Mouse (Mus musculus) liver, embryonic 16.5 days (tissue): Measurements from ENCODE around the gene Bbs2. TPM values are rescaled to one million over a fixed set of nuclear protein-coding genes. Genes with fewer than 3 reads are reported as not detected.
A peak's percentile ranks its signal among the peaks of the same experiment; 100 is the strongest.

ENCODE experiments used
- ATAC-seq: fragments of 200-750 bp; cut with Nextera tagmentation; 2 replicates; pipeline ENCODE4 v1.8.0; 2017; ENCODE audit warnings: low read depth, mild to moderate bottlenecking, moderate number of reproducible peaks, moderate library complexity
- H3K27ac ChIP-seq: fragments of 300-500 bp; sonication (generic); 2 replicates; pipeline ENCODE4 v1.5.1; 2014; ENCODE audit warnings: mild to moderate bottlenecking, low read length
- H3K27me3 ChIP-seq: fragments of 300-500 bp; sonication (generic); 2 replicates; pipeline ENCODE4 v1.6.1; 2014; ENCODE audit warnings: low read depth, low read length, mixed read lengths; ENCODE audit not compliant: control insufficient read depth, insufficient read depth
- H3K36me3 ChIP-seq: fragments of 300-500 bp; sonication (generic); 2 replicates; pipeline ENCODE4 v1.6.1; 2014; ENCODE audit warnings: mild to moderate bottlenecking; ENCODE audit not compliant: control insufficient read depth, insufficient read depth
- H3K4me1 ChIP-seq: fragments of 300-500 bp; sonication (generic); 2 replicates; pipeline ENCODE4 v1.6.1; 2014; ENCODE audit warnings: low read depth, low read length, mixed read lengths; ENCODE audit not compliant: control insufficient read depth
- H3K4me2 ChIP-seq: fragments of 300-500 bp; sonication (generic); 2 replicates; pipeline ENCODE4 v1.6.1; 2014; ENCODE audit warnings: low read depth, low read length, mixed read lengths
- H3K4me3 ChIP-seq: fragments of 300-500 bp; sonication (generic); 2 replicates; pipeline ENCODE4 v1.5.1; 2014; ENCODE audit warnings: low read depth, mild to moderate bottlenecking, low read length
- H3K9ac ChIP-seq: fragments of 300-500 bp; sonication (generic); 2 replicates; pipeline ENCODE4 v1.6.1; 2014; ENCODE audit warnings: low read depth, low read length
- H3K9me3 ChIP-seq: fragments of 300-500 bp; sonication (generic); replicated peaks from 2 replicates; pipeline ENCODE4 v1.6.1; 2016; ENCODE audit warnings: low read length; ENCODE audit not compliant: control insufficient read depth
- WGBS: fragments of 180-500 bp; shearing (Covaris S2); extraction: QIAGEN DNeasy Blood & Tissue Kit; methylation state at CpG from one replicate; pipeline ENCODE4 v1.1.7; 2014; ENCODE audit not compliant: insufficient replicate concordance; 5-methylcytosine and 5-hydroxymethylcytosine counted together
- polyA plus RNA-seq: library from polyadenylated mRNA; unstranded; fragments of >200 nt; fragmentation: Nextera tagmentation; extraction: Ambion mirVana; gene quantifications from 2 replicates; pipeline ENCODE4 v1.2.1, GENCODE M21; 2015

The Bbs2 gene
- polyA plus RNA-seq, 1 experiment from 2014 or later: 3.0 TPM

GRCm38 (mm10) chr8:94129133-94129789, 30.5 kb upstream of the Bbs2 start:
- no peak overlapping the region for H3K4me2 ChIP-seq
- no peaks in the 10 kb centered on the region; the same call in 1 of the 2 replicates for H3K27me3 ChIP-seq
- no peak for ATAC-seq
- no peaks in the 10 kb centered on the region for H3K36me3 ChIP-seq
- H3K4me3 ChIP-seq: no peak overlapping the region
- no peak overlapping the region for H3K27ac ChIP-seq
- no peak overlapping the region for H3K9ac ChIP-seq
- 71% methylated on average over 6 of the region's 6 CpGs for WGBS
- H3K4me1 ChIP-seq: no peaks in the 10 kb centered on the region
- no peaks in the 10 kb centered on the region for H3K9me3 ChIP-seq

DNA sequence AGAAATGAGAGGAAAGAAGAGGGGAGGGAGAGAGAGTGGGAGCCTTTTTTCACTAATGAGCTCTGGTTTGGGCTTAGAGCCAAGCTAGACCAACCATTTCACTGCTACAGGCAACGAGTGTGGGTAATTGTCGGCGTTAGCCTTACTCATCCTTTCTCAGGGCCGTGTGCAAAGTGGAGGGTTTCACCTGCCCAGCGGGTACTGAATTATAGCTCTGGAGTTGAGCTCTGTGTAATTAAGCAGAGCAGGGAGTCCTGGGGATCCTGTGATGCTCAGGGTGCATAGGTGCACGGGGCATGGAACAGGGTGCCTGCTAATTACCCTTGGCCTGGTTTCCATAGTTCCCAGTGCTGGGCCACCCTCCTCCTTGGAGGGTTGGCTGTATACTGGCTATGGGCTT, 29.0 kb upstream of the Bbs2 start:
- Histone ChIP-seq H3K9ac (no peak overlapping the region), H3K4me2 (no peak overlapping the region), H3K27me3 (no peaks in the 10 kb centered on the region; the same call in 1 of the 2 replicates), H3K27ac (no peak overlapping the region), H3K4me1 (no peaks in the 10 kb centered on the region), H3K4me3 (no peak overlapping the region), H3K9me3 (no peaks in the 10 kb centered on the region), H3K36me3 (no peaks in the 10 kb centered on the region)
- WGBS: 62% methylated on average over 6 of the region's 6 CpGs
- no peak for ATAC-seq

- Histone ChIP-seq H3K9me3 (no peaks in the 10 kb centered on the region), H3K27ac (no peak overlapping the region), H3K4me1 (peaks cover 13% of the 10 kb centered on the region), H3K9ac (no peak overlapping the region), H3K4me2 (no peak overlapping the region), H3K36me3 (no peaks in the 10 kb centered on the region), H3K27me3 (no peaks in the 10 kb centered on the region; the same call in 1 of the 2 replicates), H3K4me3 (no peak overlapping the region)
- ATAC-seq: no peak
- 37% methylated on average over 8 of the region's 8 CpGs for WGBS
These were observed 24.2 kb upstream of the Bbs2 start for GRCm38 (mm10) chr8:94122711-94123468.

- Histone ChIP-seq H3K9me3 (no peaks in the 10 kb centered on the region), H3K36me3 (no peaks in the 10 kb centered on the region), H3K27me3 (no peaks in the 10 kb centered on the region; the same call in 1 of the 2 replicates), H3K4me2 (no peak overlapping the region), H3K4me3 (no peak overlapping the region), H3K27ac (no peak overlapping the region), H3K4me1 (peaks cover 13% of the 10 kb centered on the region), H3K9ac (no peak overlapping the region)
- 72% methylated on average over 9 of the region's 9 CpGs for WGBS
- ATAC-seq: no peak
These were observed 22.9 kb upstream of the Bbs2 start for GRCm38 (mm10) chr8:94121625-94122024.

- WGBS: 19% methylated on average over 6 of the region's 6 CpGs
These were observed 20.2 kb upstream of the Bbs2 start for GRCm38 (mm10) chr8:94118776-94119430.

GRCm38 (mm10) chr8:94113972-94114371, 15.2 kb upstream of the Bbs2 start:
- H3K4me1 ChIP-seq: peaks cover 44% of the 10 kb centered on the region
- H3K27me3 ChIP-seq: no peaks in the 10 kb centered on the region
- WGBS: 69% methylated on average over 2 of the region's 2 CpGs
- H3K27ac ChIP-seq: no peak overlapping the region
- no peaks in the 10 kb centered on the region for H3K36me3 ChIP-seq
- ATAC-seq: no peak
- H3K9ac ChIP-seq: no peak overlapping the region
- H3K9me3 ChIP-seq: no peaks in the 10 kb centered on the region
- H3K4me3 ChIP-seq: no peak overlapping the region
- no peak overlapping the region for H3K4me2 ChIP-seq

More at GRCm38 (mm10) chr8:94118776-94119430, 20.2 kb upstream of the Bbs2 start:
- Histone ChIP-seq H3K9me3 (no peaks in the 10 kb centered on the region), H3K36me3 (no peaks in the 10 kb centered on the region), H3K27me3 (no peaks in the 10 kb centered on the region; the same call in 1 of the 2 replicates), H3K9ac (no peak overlapping the region), H3K4me2 (no peak overlapping the region), H3K4me1 (peaks cover 13% of the 10 kb centered on the region), H3K4me3 (no peak overlapping the region), H3K27ac (no peak overlapping the region)
- peak; percentile 99 for ATAC-seq

- H3K27ac ChIP-seq: peak overlapping the region; percentile 6; the same call in 1 of the 2 replicates
- no peak for ATAC-seq
These were observed 14.7 kb upstream of the Bbs2 start for GRCm38 (mm10) chr8:94113435-94113834.

DNA sequence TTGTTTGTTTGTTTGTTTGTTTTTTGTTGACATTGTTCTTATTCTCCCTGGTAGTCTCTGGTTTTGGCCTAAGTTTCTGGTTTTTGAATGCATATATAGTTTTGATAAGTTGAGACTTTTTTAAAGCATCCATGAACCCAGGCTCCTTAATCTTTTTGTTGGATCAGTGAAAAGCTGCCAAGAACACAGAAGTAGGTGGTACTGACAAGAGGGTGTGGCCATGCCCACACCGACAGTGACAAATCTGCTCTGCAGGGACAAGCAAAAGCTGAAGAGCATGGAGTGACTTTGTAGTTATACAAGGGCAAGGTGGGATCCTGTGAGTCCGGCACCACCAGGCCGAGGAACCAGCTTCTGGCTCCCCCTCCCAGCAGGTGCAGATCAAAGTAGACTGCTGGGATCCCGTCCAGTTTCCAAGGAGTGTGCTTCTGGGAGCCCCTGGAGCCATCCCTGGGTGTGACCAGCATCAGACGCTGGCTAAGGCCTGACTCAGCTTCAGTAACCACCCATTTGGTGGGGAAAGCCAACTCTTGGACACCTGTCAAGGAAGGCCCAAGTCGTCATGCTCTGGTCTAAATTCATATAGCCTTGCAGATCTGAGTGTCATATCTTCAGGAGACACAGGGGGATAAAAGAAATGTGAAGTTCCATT, 11.9 kb upstream of the Bbs2 start:
- WGBS: 48% methylated on average over 6 of the region's 6 CpGs
- Histone ChIP-seq H3K36me3 (no peaks in the 10 kb centered on the region), H3K9me3 (no peaks in the 10 kb centered on the region), H3K27me3 (no peaks in the 10 kb centered on the region), H3K27ac (peak overlapping the region; percentile 87), H3K4me3 (no peak overlapping the region), H3K9ac (no peak overlapping the region), H3K4me2 (peak overlapping the region; percentile 38; the same call in 1 of the 2 replicates), H3K4me1 (peaks cover 49% of the 10 kb centered on the region)
- peak; percentile 43 for ATAC-seq

More at GRCm38 (mm10) chr8:94113435-94113834, 14.7 kb upstream of the Bbs2 start:
- Histone ChIP-seq H3K4me2 (peak overlapping the region; percentile 31), H3K9me3 (no peaks in the 10 kb centered on the region), H3K4me1 (peaks cover 44% of the 10 kb centered on the region), H3K36me3 (no peaks in the 10 kb centered on the region), H3K9ac (0 out of 2 replicates have a peak overlapping the region, but pooled peaks have one; percentile 26), H3K27me3 (no peaks in the 10 kb centered on the region), H3K4me3 (no peak overlapping the region)
- WGBS: 29% methylated on average over 1 of the region's 1 CpGs
